Mouse (Mus musculus) ES-Bruce4 (cell line): ENCODE results near the gene Myom3. TPM values are rescaled to one million over a fixed set of nuclear protein-coding genes. Genes with fewer than 3 reads are reported as not detected.

Source experiments
- H3K27ac ChIP-seq: 2 replicates; pipeline ENCODE4 v1.5.1; 2012; ENCODE audit warnings: low read length, inconsistent platforms; ENCODE audit not compliant: insufficient read depth
- H3K27me3 ChIP-seq: 2 replicates; pipeline ENCODE4 v1.6.1; 2012; ENCODE audit warnings: mild to moderate bottlenecking, low read length, inconsistent platforms; ENCODE audit not compliant: control insufficient read depth, poor library complexity, insufficient read depth, severe bottlenecking
- H3K36me3 ChIP-seq: 2 replicates; pipeline ENCODE4 v1.6.1; 2012; ENCODE audit warnings: inconsistent platforms, mild to moderate bottlenecking, low read length, moderate library complexity; ENCODE audit not compliant: control insufficient read depth, poor library complexity, insufficient read depth, severe bottlenecking
- H3K4me1 ChIP-seq: one replicate; pipeline ENCODE4 v1.8.1; 2011; ENCODE audit warnings: low read length; ENCODE audit not compliant: control insufficient read depth, insufficient read depth
- H3K4me3 ChIP-seq: 2 replicates; pipeline ENCODE4 v1.5.1; 2011; ENCODE audit warnings: low read depth, mild to moderate bottlenecking, low read length
- H3K9ac ChIP-seq: 2 replicates; pipeline ENCODE4 v1.6.1; 2012; ENCODE audit warnings: low read depth, mild to moderate bottlenecking, inconsistent platforms; ENCODE audit not compliant: poor library complexity, severe bottlenecking
- H3K9me3 ChIP-seq: replicated peaks from 2 replicates; pipeline ENCODE4 v1.6.1; 2012; ENCODE audit warnings: mild to moderate bottlenecking, low read length, inconsistent platforms; ENCODE audit not compliant: control insufficient read depth, poor library complexity, insufficient read depth, severe bottlenecking
- CTCF ChIP-seq: IDR thresholded peaks from one replicate; pipeline ENCODE4 v1.8.1; 2011; ENCODE audit warnings: low read depth, low read length
- EP300 ChIP-seq: IDR thresholded peaks from 2 replicates; pipeline ENCODE4 v1.6.1; 2011; ENCODE audit warnings: low read depth, low read length; ENCODE audit not compliant: insufficient read depth
- POLR2A ChIP-seq: IDR thresholded peaks from one replicate; pipeline ENCODE4 v1.8.1; 2011; ENCODE audit warnings: low read length; ENCODE audit not compliant: insufficient read depth
- polyA plus RNA-seq: library from polyadenylated mRNA; stranded (reverse); fragments of >200 nt; gene quantifications from 2 replicates; pipeline ENCODE4 v1.2.4, GENCODE M21; 2011; ENCODE audit warnings: low read depth; ENCODE audit not compliant: missing spikeins, insufficient read depth, insufficient read length

Gene Myom3
- polyA plus RNA-seq, 1 experiment, result not detected

- Histone ChIP-seq H3K4me1 (no peaks in the 10 kb centered on the region), H3K36me3 (no peaks in the 10 kb centered on the region), H3K27ac (no peak within 1 kb of the TSS), H3K9me3 (no peaks in the 10 kb centered on the region), H3K27me3 (no peaks in the 10 kb centered on the region), H3K9ac (no peak within 1 kb of the TSS), H3K4me3 (peak within 1 kb of the TSS; percentile 27)
- TF ChIP-seq POLR2A (no peak), CTCF (no peak), EP300 (no peak)
Measured at GRCm38 (mm10) chr4:135727817-135728216, 31.7 kb upstream of the Myom3 start, which contains the start of gene Il22ra1. Il22ra1 (plus strand) TSS chr4:135728172.

GRCm38 (mm10) chr4:135730204-135730603, 29.3 kb upstream of the Myom3 start:
- Histone ChIP-seq H3K4me1 (no peaks in the 10 kb centered on the region), H3K9ac (no peak overlapping the region), H3K4me3 (no peak overlapping the region), H3K36me3 (no peaks in the 10 kb centered on the region), H3K27ac (no peak overlapping the region), H3K9me3 (peaks cover 6% of the 10 kb centered on the region; the same call in 1 of the 2 replicates), H3K27me3 (no peaks in the 10 kb centered on the region)
- no peak for TF ChIP-seq POLR2A
- TF ChIP-seq CTCF, result no peak
- TF ChIP-seq EP300, result no peak

GRCm38 (mm10) chr4:135730951-135731350, 28.6 kb upstream of the Myom3 start:
- H3K27me3 ChIP-seq, result no peaks in the 10 kb centered on the region
- H3K4me3 ChIP-seq, result no peak overlapping the region
- H3K4me1 ChIP-seq, result no peaks in the 10 kb centered on the region
- no peak overlapping the region for H3K27ac ChIP-seq
- no peak overlapping the region for H3K9ac ChIP-seq
- no peaks in the 10 kb centered on the region for H3K36me3 ChIP-seq
- TF ChIP-seq POLR2A, result no peak
- TF ChIP-seq CTCF, result no peak
- no peak for TF ChIP-seq EP300
- peaks cover 6% of the 10 kb centered on the region; the same call in 1 of the 2 replicates for H3K9me3 ChIP-seq

GRCm38 (mm10) chr4:135733901-135734300, 25.6 kb upstream of the Myom3 start:
- no peak overlapping the region for H3K9ac ChIP-seq
- TF ChIP-seq EP300 (no peak), CTCF (no peak), POLR2A (no peak)
- no peak overlapping the region for H3K4me3 ChIP-seq
- H3K36me3 ChIP-seq, result no peaks in the 10 kb centered on the region
- no peaks in the 10 kb centered on the region for H3K4me1 ChIP-seq
- no peaks in the 10 kb centered on the region for H3K27me3 ChIP-seq
- no peak overlapping the region for H3K27ac ChIP-seq
- peaks cover 6% of the 10 kb centered on the region; the same call in 1 of the 2 replicates for H3K9me3 ChIP-seq

- TF ChIP-seq POLR2A (no peak), CTCF (no peak), EP300 (no peak)
- no peaks in the 10 kb centered on the region for H3K4me1 ChIP-seq
- H3K36me3 ChIP-seq, result no peaks in the 10 kb centered on the region
- no peaks in the 10 kb centered on the region for H3K27me3 ChIP-seq
- H3K9ac ChIP-seq, result no peak overlapping the region
- H3K27ac ChIP-seq, result no peak overlapping the region
- peaks cover 6% of the 10 kb centered on the region; the same call in 1 of the 2 replicates for H3K9me3 ChIP-seq
- no peak overlapping the region for H3K4me3 ChIP-seq
Measured at GRCm38 (mm10) chr4:135736903-135737302, 22.6 kb upstream of the Myom3 start.

GRCm38 (mm10) chr4:135738237-135738636, 21.3 kb upstream of the Myom3 start:
- Histone ChIP-seq H3K9ac (no peak overlapping the region), H3K27me3 (no peaks in the 10 kb centered on the region), H3K4me1 (no peaks in the 10 kb centered on the region), H3K4me3 (no peak overlapping the region), H3K36me3 (no peaks in the 10 kb centered on the region), H3K9me3 (peaks cover 6% of the 10 kb centered on the region; the same call in 1 of the 2 replicates), H3K27ac (no peak overlapping the region)
- TF ChIP-seq POLR2A (no peak), EP300 (no peak), CTCF (no peak)

GRCm38 (mm10) chr4:135739148-135739547, 20.4 kb upstream of the Myom3 start:
- no peak overlapping the region for H3K9ac ChIP-seq
- no peak overlapping the region for H3K4me3 ChIP-seq
- no peaks in the 10 kb centered on the region for H3K27me3 ChIP-seq
- no peak for TF ChIP-seq CTCF
- TF ChIP-seq POLR2A, result no peak
- TF ChIP-seq EP300, result no peak
- no peaks in the 10 kb centered on the region for H3K4me1 ChIP-seq
- H3K9me3 ChIP-seq, result peaks cover 6% of the 10 kb centered on the region; the same call in 1 of the 2 replicates
- H3K27ac ChIP-seq, result no peak overlapping the region
- no peaks in the 10 kb centered on the region for H3K36me3 ChIP-seq
